Mouse (Mus musculus): ENCODE data around the gene Hexim1. TPM values are rescaled to one million over a fixed set of nuclear protein-coding genes. Genes with fewer than 3 reads are reported as not detected.

Hexim1 gene
- total RNA-seq, 2 experiments from 2014 or later: 18.6 to 21.8 TPM

DNA sequence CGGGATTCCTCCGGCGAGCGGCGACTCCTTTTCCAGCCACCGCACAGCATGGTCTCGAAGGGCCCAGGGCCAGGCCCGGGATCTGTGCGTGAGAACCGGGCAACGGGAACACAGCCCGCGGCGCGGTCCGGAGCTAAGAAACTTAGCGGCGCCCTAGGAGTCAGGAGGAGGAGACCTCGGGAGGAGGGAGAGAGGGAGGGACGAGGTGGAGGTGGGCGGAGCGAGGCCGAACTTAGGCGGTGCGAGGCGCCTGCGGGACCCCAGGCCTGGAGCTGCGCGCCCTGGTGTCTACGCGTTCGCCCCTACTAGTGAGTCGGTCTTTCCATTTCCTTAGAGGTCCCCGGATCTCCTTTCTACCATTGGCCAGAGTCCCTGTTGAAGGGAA, 14.6 kb upstream of the Hexim1 start, which contains the start of the genes Plcd3 and Acbd4:
Gene Plcd3 (minus strand): TSS at position 178 of the 385 bp plus-strand sequence.
Gene Acbd4 (plus strand): TSS at position 202 of the 385 bp plus-strand sequence.
- TF ChIP-seq CTCF (IDR thresholded peaks at IDR 0.05): no peak; the same call in 1 of the 2 replicates
- Histone ChIP-seq H3K4me3 (peak within 1 kb of the TSS; percentile 84), H3K27ac (peak within 1 kb of the TSS; percentile 96)
- DNase-seq: peak; percentile 94
- intact Hi-C loops (cut with DNase I): loop anchor here (5.0 kb wide), 2 partner anchors 41 to 226 kb away; no protein-coding TSS in a partner anchor

DNA sequence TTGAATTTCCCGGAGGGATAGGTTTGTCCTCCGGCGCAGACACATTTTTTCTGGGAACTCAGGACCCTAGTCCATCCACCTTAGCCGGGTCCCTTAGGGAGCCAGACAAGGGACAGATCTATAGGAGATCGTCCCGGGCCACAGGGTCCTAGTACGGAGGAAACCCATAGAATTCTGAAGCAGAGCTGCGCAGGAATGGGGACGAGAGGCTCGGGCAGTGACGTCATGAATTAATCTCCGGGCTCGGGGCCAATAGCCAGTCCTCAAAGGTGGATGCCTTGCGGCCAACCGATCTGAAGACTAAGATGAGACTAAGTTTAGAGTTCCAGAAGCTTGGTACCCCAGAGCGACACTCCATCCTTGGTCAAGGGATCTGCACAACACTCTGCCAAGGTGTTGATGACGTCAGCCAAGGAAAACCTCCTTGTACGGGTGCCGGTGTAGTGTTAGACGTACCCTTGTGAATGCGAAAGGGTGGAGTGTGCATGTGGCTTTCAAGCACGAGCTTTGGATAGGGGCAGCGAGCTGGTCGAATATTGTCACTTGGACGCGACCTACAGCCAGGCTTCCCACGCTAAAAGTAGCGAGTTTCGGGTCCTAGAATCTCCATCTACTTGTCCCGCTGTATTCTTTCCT, 14.0 kb upstream of the Hexim1 start:
- Histone ChIP-seq H3K27ac (peak overlapping the region; percentile 96), H3K4me3 (peak overlapping the region; percentile 84)
- intact Hi-C loops (cut with DNase I): loop anchor here (1.0 to 5.0 kb wide), 3 partner anchors 40 to 225 kb away; no protein-coding TSS in a partner anchor
- DNase-seq: peak; percentile 87
- no peak for TF ChIP-seq CTCF (IDR thresholded peaks at IDR 0.05)

DNA sequence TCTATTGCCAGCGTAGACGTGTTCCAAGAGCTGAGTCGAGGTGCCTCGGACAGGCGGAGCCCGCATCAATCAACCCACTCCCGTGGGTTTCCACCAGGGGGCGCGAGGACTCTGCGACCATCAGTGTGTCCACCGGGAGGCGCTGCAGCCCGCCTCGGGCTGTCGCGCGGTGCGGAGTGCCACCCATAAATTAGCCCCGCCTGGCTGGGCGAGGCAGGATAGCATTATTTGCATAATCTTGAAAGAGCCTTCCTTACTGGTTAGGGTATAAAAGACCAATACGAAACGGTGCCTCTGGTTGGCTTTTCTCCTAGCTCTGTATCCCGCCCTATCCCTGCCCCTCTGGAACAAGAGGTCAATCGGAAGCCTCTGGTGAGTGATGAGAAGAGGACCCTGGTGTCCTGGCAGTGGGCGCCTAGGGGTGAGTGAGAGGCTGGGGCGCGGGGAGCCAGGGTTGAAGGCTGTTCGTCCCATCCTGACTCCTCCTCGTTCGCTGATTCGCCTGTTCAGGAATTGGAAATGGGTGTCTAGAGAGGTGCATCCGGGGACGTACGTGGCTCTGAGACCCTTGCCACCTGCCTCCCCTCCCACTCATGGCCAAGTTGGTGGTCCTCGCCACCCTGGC, 13.2 kb upstream of the Hexim1 start:
- H3K27ac ChIP-seq: peak overlapping the region; percentile 96
- TF ChIP-seq CTCF (IDR thresholded peaks at IDR 0.05): no peak
- intact Hi-C loops (cut with DNase I): loop anchor here (1.0 to 5.0 kb wide), 3 partner anchors 39 to 224 kb away; no protein-coding TSS in a partner anchor
- H3K4me3 ChIP-seq: peak overlapping the region; percentile 84
- peak; percentile 98 for DNase-seq

DNA sequence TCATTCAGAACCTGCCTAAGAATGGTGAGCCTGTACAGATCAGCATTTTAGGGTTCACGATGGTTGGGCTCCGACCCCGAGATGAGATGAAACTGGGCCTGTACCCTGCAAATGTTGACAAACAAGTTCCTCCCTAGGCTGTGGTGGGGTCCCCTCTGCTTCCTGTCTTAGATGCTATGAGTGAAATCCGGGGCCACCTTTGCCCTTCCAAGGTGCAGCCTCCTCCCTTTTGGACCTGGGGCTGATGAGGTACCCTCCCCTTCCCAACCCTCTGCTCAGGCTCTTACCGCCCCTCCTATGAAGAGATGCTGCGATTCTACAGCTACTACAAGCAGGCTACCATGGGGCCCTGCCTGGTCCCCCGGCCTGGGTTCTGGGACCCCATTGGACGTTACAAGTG, 12.4 kb upstream of the Hexim1 start:
- intact Hi-C loops (cut with DNase I): loop anchor here (5.0 kb wide), 2 partner anchors 39 to 224 kb away; no protein-coding TSS in a partner anchor
- H3K27ac ChIP-seq: peak overlapping the region; percentile 96
- DNase-seq: no peak
- TF ChIP-seq CTCF (IDR thresholded peaks at IDR 0.05): no peak
- H3K4me3 ChIP-seq: peak overlapping the region; percentile 84

DNA sequence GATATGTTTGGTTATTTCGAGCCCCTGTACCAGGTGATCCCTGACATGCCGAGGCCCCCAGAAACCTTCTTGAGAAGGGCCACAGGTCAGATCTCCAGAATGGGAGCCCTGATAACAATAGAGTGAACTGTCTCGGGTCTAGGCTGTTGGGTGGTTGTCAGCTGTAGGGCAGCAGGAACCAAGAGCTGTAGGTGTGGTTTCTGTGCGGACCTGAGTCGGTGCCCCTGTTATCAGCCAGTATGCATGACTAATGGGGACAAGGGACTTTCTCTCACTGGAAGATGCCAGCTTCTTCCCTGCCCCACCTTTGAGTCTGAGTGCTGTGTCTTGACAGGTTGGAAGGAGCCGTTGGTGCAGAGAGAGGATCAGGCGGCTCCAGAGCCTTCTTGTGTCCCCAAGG, 11.6 kb upstream of the Hexim1 start:
- no peak for DNase-seq
- Histone ChIP-seq H3K27ac (no peak overlapping the region), H3K4me3 (no peak overlapping the region; the same call in 1 of the 2 replicates)
- no peak for TF ChIP-seq CTCF (IDR thresholded peaks at IDR 0.05)
- intact Hi-C loops (cut with DNase I): loop anchor here (5.0 kb wide), 2 partner anchors 38 to 223 kb away; no protein-coding TSS in a partner anchor

DNA sequence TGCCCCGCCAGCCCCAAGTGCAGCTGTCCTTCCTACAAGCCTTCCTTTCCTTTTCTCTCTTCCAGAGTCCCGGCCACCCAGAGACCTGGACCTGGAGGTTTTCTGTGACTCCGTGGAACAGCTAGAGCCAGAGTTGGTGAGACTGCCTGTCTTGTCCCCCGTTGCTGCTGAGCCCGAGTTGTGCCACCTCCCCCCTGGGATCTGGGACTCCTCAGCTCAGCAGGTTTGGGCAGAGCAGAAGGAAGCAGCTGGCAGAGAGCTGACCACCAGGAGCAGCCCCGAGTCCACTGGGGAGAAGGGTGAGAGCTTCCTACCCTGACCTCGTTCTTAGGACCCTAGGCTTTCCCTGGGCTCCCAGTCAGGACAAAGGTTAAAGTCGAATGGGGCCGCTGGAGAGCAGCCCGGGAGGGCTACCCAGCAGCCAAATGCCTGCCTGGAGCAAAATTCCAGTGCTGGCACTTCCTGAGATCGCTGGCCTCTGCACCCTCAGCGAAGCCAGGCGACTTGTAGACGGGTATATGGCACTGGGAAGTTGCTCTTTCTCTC, 10.8 kb upstream of the Hexim1 start:
- DNase-seq: peak; percentile 36
- Histone ChIP-seq H3K4me3 (peak overlapping the region; percentile 6), H3K27ac (peak overlapping the region; percentile 25)
- peak; percentile 3; the same call in 1 of the 2 replicates for TF ChIP-seq CTCF (IDR thresholded peaks at IDR 0.05)
- intact Hi-C loops (cut with DNase I): no loop called here

DNA sequence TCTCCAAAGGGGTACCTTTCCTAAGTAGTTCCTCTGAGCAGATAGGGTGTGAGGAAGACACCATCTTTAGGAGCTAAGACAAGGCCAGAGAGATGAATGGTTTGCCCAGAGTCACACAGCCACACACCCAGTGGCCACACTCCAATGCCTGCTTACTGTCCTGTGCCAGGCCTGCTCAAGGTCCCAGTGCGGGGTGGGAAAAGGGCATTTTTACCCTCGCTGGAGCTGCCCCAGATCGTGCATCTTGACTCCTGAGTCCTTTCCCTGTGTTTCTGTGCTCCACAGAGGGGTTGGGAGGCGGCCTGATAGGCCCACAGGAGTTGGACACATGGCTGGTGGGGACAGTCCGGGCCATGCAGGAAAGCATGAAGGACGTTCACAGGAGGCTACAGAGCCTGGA, 10.2 kb upstream of the Hexim1 start:
- intact Hi-C loops (cut with DNase I): no loop called here
- H3K27ac ChIP-seq: peak overlapping the region; percentile 25
- H3K4me3 ChIP-seq: peak overlapping the region; percentile 6; the same call in 1 of the 2 replicates
- no peak for TF ChIP-seq CTCF (IDR thresholded peaks at IDR 0.05)
- no peak for DNase-seq

DNA sequence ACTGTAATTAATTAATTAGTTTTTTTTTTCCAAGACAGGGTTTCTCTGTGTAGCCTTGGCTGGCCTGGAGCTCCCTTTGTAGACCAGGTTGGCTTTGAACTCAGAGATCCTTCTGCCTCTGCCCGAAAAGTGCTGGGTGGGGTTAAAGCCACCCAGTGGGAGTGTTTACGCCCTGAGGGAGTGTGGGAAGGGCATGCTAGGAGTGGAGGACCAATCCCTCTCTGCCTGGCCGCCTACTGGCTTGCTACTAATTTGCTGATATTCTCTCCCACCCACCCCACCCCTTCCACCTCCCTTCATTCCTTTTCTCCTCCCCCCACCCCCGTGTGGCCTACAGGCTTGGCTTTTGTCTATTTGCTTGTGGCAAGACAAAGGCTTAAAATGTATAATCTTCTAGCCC, 9.6 kb upstream of the Hexim1 start:
- intact Hi-C loops (cut with DNase I): no loop called here

DNA sequence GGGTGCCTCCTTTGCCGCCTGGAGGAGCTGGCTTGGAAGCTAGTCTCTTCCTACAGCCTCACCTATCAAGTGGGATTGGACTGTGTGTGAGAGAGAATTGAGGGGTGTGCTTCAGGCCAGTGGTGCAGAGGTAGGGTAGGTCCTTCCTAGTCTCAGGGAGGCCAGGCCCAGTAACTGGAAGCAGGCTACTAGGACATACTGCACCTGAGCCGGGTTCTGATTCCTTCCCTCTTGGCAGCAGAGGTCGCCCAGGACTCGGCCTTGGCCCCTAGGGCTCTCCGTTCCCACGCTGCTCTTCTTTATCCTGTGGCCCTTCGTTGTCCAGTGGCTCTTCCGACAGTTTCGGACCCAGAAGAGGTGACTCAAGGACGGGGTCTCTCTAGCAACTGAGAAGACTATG, 4.7 kb upstream of the Hexim1 start:
- H3K27ac ChIP-seq: peak overlapping the region; percentile 94
- intact Hi-C loops (cut with DNase I): no loop called here
- TF ChIP-seq CTCF (IDR thresholded peaks at IDR 0.05): no peak
- no peak for DNase-seq
- peak overlapping the region; percentile 70 for H3K4me3 ChIP-seq

More for the DNA sequence above, 9.6 kb upstream of the Hexim1 start:
- no peak for TF ChIP-seq CTCF (IDR thresholded peaks at IDR 0.05)
- H3K27ac ChIP-seq: 0 out of 2 replicates have a peak overlapping the region, but pooled peaks have one; percentile 25
- H3K4me3 ChIP-seq: no peak overlapping the region
- no peak for DNase-seq

DNA sequence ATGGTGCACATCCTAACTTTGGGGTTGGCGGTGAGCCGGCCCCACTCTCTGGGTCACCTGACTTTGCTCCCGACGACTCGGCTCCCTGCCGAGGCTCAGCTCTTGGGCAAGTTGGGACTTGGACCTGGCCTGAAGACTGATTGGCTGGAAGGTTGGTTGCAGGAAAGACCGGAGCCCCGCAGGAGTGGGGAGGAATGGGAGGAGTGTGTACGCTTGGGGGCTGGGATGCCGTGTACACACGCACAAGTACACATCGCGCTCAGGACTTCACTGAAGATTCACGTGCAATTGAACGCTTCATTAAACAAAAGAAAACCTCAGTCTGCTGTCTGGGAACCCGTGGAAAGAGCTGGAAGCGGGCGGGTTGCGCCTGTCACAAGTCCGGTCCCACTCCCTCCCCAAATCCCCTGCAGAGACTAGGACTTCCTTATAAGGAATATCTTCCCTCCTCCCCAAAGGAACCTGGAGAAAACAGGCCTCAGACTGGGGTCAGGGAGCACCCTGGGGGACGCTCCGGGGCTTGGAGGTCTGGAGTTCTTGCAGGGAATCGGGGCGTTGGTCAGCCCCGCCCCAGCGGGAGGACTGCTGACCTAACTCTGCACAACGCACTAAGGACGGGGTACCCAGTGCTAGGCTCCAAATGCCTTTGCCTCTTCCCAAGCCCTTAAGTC, 4.0 kb upstream of the Hexim1 start:
- Histone ChIP-seq H3K4me3 (peak overlapping the region; percentile 70), H3K27ac (peak overlapping the region; percentile 94)
- peak; percentile 91 for DNase-seq
- intact Hi-C loops (cut with DNase I): no loop called here
- no peak for TF ChIP-seq CTCF (IDR thresholded peaks at IDR 0.05)

DNA sequence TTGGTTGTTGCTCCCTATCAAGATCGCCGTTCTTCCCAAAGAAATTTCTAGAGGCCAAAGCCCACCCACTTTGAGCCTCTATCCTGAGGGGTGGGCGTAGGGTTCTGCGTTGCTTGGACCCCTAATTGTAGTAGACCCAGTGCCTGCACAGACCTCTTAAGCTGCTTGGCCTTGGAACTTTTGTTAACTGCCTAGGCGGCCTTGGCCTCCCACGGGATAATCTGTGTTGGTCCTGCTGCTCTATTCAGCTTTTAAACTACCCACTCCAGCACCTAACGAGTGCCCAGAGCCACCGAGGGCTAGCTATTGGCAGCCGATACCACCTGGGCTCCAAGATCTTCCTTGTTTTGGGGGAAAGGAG, 3.5 kb upstream of the Hexim1 start:
- intact Hi-C loops (cut with DNase I): no loop called here
- peak overlapping the region; percentile 70 for H3K4me3 ChIP-seq

DNA sequence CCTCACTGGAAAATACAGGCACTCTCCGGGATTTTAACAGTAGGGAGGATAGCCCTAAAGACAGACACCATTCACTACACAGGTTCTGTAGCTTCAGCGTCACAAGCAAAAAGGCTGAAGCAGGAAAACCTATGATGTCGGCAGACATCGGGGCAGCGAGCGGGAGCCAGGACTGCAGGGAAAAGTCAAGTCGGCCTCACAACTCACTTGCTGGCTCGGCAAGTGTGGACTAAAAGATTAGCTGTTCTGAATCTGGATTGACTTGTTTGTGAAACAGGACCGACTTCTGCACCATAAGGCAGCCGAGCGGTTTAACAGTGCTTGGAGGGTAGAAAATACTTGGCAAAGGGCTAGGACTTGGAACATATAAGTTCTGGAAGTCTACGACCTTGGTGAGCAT, 3.0 kb upstream of the Hexim1 start:
- intact Hi-C loops (cut with DNase I): no loop called here
- Histone ChIP-seq H3K4me3 (peak overlapping the region; percentile 70), H3K27ac (peak overlapping the region; percentile 94)
- no peak for DNase-seq
- TF ChIP-seq CTCF (IDR thresholded peaks at IDR 0.05): no peak

More for the DNA sequence above, 3.5 kb upstream of the Hexim1 start:
- DNase-seq: no peak
- peak overlapping the region; percentile 94 for H3K27ac ChIP-seq
- no peak for TF ChIP-seq CTCF (IDR thresholded peaks at IDR 0.05)

Data from gastrocnemius, adult 2 months (tissue).